Mouse (Mus musculus) 3T3-L1 (cell line): Measurements from ENCODE around the gene Rdh16f2.
"Not testable (repeated sequence)": the region's sequence is repeated elsewhere in the genome, so short reads cannot be mapped to it uniquely, and the experiment has no call there.

Experiments used
- DNase-seq: peaks from one replicate; pipeline ENCODE4 v3.0.0-alpha.2; 2015; ENCODE audit warnings: low read depth, low spot score

Gene Rdh16f2

GRCm38 (mm10) chr10:127891481-127891880 is 25.2 kb downstream of the Rdh16f2 start:
- no peak for DNase-seq

- DNase-seq: not testable (repeated sequence)
These were observed 27.1 kb downstream of the Rdh16f2 start for GRCm38 (mm10) chr10:127893163-127894022.

GRCm38 (mm10) chr10:127896705-127897104 is 30.4 kb downstream of the Rdh16f2 start:
- no peak for DNase-seq

GRCm38 (mm10) chr10:127897506-127897905 is 31.2 kb downstream of the Rdh16f2 start:
- DNase-seq: no peak

GRCm38 (mm10) chr10:127898218-127898617 is 31.9 kb downstream of the Rdh16f2 start, which contains the start of gene Sdr9c7:
TSS of gene Sdr9c7 (plus strand) at chr10:127898518.
- no peak for DNase-seq

- DNase-seq: no peak
These were observed 33.5 kb downstream of the Rdh16f2 start for GRCm38 (mm10) chr10:127899783-127900182.

GRCm38 (mm10) chr10:127901751-127902150 is 35.5 kb downstream of the Rdh16f2 start:
- DNase-seq: no peak

GRCm38 (mm10) chr10:127903116-127903515 is 36.8 kb downstream of the Rdh16f2 start:
- DNase-seq: no peak

- DNase-seq: no peak
These were observed 38.6 kb downstream of the Rdh16f2 start for GRCm38 (mm10) chr10:127904718-127905446.

- no peak for DNase-seq
These were observed 39.9 kb downstream of the Rdh16f2 start for GRCm38 (mm10) chr10:127906138-127906537.

- DNase-seq: no peak
These were observed 41.2 kb downstream of the Rdh16f2 start for GRCm38 (mm10) chr10:127907386-127907951.

GRCm38 (mm10) chr10:127915578-127915977 is 49.3 kb downstream of the Rdh16f2 start:
- peak; percentile 13 for DNase-seq

GRCm38 (mm10) chr10:127917183-127917582 is 50.9 kb downstream of the Rdh16f2 start:
- peak; percentile 10 for DNase-seq

GRCm38 (mm10) chr10:127917651-127918050 is 51.4 kb downstream of the Rdh16f2 start:
- no peak for DNase-seq

- DNase-seq: no peak
These were observed 56.0 kb downstream of the Rdh16f2 start for GRCm38 (mm10) chr10:127922241-127922640.

GRCm38 (mm10) chr10:127923024-127923423 is 56.8 kb downstream of the Rdh16f2 start:
- no peak for DNase-seq

GRCm38 (mm10) chr10:127924597-127925378 is 58.5 kb downstream of the Rdh16f2 start:
- DNase-seq: peak; percentile 74
